ENCODE assay signal across 13 mouse cellular contexts in the genomic region with DNA sequence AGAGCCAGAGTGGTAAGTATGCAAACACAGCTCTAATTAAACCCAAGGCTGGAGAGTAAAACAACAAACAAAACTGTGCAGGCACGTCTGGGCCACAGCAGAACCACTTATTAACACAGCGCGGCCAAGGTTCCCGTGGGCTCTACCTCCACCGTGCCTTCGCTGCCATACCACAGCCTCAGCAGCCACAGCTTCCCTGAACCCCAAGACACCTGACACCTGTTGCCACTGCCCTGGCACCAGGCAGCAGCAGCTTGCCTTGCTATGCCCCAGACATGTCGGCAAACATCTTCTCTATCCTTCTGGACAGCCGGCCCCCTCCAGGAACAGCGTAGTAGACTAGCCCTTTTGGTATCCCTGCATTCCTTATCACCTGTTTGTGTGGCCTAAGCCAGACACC. TPM values are rescaled to one million over a fixed set of nuclear protein-coding genes. Genes with fewer than 3 reads are reported as not detected.
DNase-seq lines count a peak whose midpoint lies in the region; ATAC-seq and TF ChIP-seq lines count a peak whose summit lies in the region.
"Had no signal": no experiment of that assay in that cellular context is flagged by ENCODE, and none has a peak within 500 bp of the region (broad histone marks: within the 10 kb centered on the region; RNA-seq: fewer than 3 reads in every experiment).

No protein-coding gene starts in this region.

- H3K27me3 ChIP-seq in heart, postnatal 0 days (ENCODE audit: control insufficient read depth, insufficient read depth, low read length): no peaks in the 10 kb centered on the region
- H3K27me3 ChIP-seq in ES-Bruce4 (ENCODE audit: control insufficient read depth, insufficient read depth, low read length, poor library complexity, severe bottlenecking) (no peaks in the 10 kb centered on the region), myocyte (ENCODE audit: control insufficient read depth, insufficient read depth, insufficient read length) (no peaks in the 10 kb centered on the region)
- H3K27me3 ChIP-seq: liver, embryonic 12.5 days; neural tube, embryonic 13.5 days had no signal

- H3K9me3 ChIP-seq in heart, postnatal 0 days (replicated peaks; ENCODE audit: control insufficient read depth, low read length): no peaks in the 10 kb centered on the region
- no peaks in the 10 kb centered on the region for H3K9me3 ChIP-seq in ES-Bruce4 (replicated peaks; ENCODE audit: control insufficient read depth, insufficient read depth, low read length, poor library complexity, severe bottlenecking)
- H3K9me3 ChIP-seq: liver, embryonic 12.5 days; neural tube, embryonic 13.5 days had no signal

- H3K4me1 ChIP-seq in heart, postnatal 0 days (ENCODE audit: control insufficient read depth, insufficient read depth): peaks cover 73% of the 10 kb centered on the region
- peaks cover 11% of the 10 kb centered on the region for H3K4me1 ChIP-seq in ES-Bruce4 (ENCODE audit: control insufficient read depth, insufficient read depth, low read length)

- H3K36me3 ChIP-seq in heart, postnatal 0 days (replicated peaks; ENCODE audit: control insufficient read depth, insufficient read depth, low read length): peaks cover 56% of the 10 kb centered on the region
- peaks cover 29% of the 10 kb centered on the region for H3K36me3 ChIP-seq in ES-Bruce4 (ENCODE audit: control insufficient read depth, insufficient read depth, low read length, poor library complexity, severe bottlenecking)
- peaks cover 76% of the 10 kb centered on the region for H3K36me3 ChIP-seq in myocyte (ENCODE audit: control insufficient read depth, insufficient read depth)

- TF ChIP-seq POLR2A in ES-Bruce4 (IDR thresholded peaks at IDR 0.05; ENCODE audit: insufficient read depth, low read length) (no peak), myocyte (IDR thresholded peaks at IDR 0.05; ENCODE audit: insufficient read length, low read depth) (peak; percentile 41)

- H3K4me3 ChIP-seq in heart, postnatal 0 days (ENCODE audit: low read depth, low read length): no peak overlapping the region
- H3K4me3 ChIP-seq in ES-Bruce4 (ENCODE audit: low read depth, low read length) (no peak overlapping the region), myocyte (no peak overlapping the region)
- H3K4me3 ChIP-seq: liver, embryonic 12.5 days; neural tube, embryonic 13.5 days had no signal

- H3K79me2 ChIP-seq in myocyte (ENCODE audit: control insufficient read depth, insufficient read depth): peaks cover 99% of the 10 kb centered on the region

- no peak for ATAC-seq in heart, postnatal 0 days (ENCODE audit: insufficient read depth, low read depth)
- ATAC-seq: liver, embryonic 12.5 days had no signal

- WGBS in heart, postnatal 0 days: 67% methylated on average over 9 of the region's 9 CpGs

- DNase-seq in heart, postnatal 0 days (ENCODE audit: low spot score): no peak
- no peak for DNase-seq in heart, postnatal 36 days
- peak; percentile 59 for DNase-seq in CD4-positive helper T cell, adult 2 months (ENCODE audit: low read depth, low spot score)
- DNase-seq in left cerebral cortex, postnatal 14 days (ENCODE audit: low spot score in 2 of 2): no peak
- DNase-seq in adrenal gland, adult 18-20 months (ENCODE audit: low spot score in 2 of 2): no peak
- DNase-seq: adrenal gland, postnatal 10 days; cerebellum, adult 8-10 months; right cerebral cortex, postnatal 14 days had no signal

- TF ChIP-seq CTCF in heart, postnatal 0 days (IDR thresholded peaks at IDR 0.05; ENCODE audit: low read depth): no peak
- no peak for TF ChIP-seq CTCF in ES-Bruce4 (IDR thresholded peaks at IDR 0.05; ENCODE audit: low read depth, low read length)

- H3K9ac ChIP-seq in heart, postnatal 0 days (replicated peaks; ENCODE audit: low read depth, low read length): no peak overlapping the region; the same call in 1 of the 2 replicates
- H3K9ac ChIP-seq in ES-Bruce4 (ENCODE audit: low read depth, poor library complexity, severe bottlenecking): no peak overlapping the region
- H3K9ac ChIP-seq: liver, embryonic 12.5 days; neural tube, embryonic 13.5 days had no signal

- intact Hi-C loops in heart, postnatal 36 days (cut with DNase I): no loop called here
- intact Hi-C loops in left cerebral cortex, postnatal 14 days (cut with DNase I): no loop called here

- no peak for TF ChIP-seq EP300 in heart, postnatal 0 days (IDR thresholded peaks at IDR 0.05; ENCODE audit: low read depth)
- no peak for TF ChIP-seq EP300 in ES-Bruce4 (IDR thresholded peaks at IDR 0.05; ENCODE audit: insufficient read depth, low read depth, low read length)

- no peak overlapping the region for H3ac ChIP-seq in myocyte (ENCODE audit: control insufficient read depth, insufficient read length)

- peak overlapping the region; percentile 77 for H3K27ac ChIP-seq in heart, postnatal 0 days (ENCODE audit: low read depth)
- H3K27ac ChIP-seq in ES-Bruce4 (ENCODE audit: insufficient read depth, low read length): 0 out of 2 replicates have a peak overlapping the region, but pooled peaks have one; percentile 8
- H3K27ac ChIP-seq: liver, embryonic 12.5 days; neural tube, embryonic 13.5 days had no signal

- no peak overlapping the region for H3K4me2 ChIP-seq in heart, postnatal 0 days (ENCODE audit: low read depth, low read length)
- peak overlapping the region; percentile 65 for H3K4me2 ChIP-seq in myocyte (ENCODE audit: low read depth)
- H3K4me2 ChIP-seq: liver, embryonic 12.5 days; neural tube, embryonic 13.5 days had no signal

TF ChIP-seq in myocyte, 11 proteins besides CTCF, POLR2A, EP300 and RAD21:
- TF ChIP-seq MYOG (IDR thresholded peaks at IDR 0.05; ENCODE audit: control insufficient read depth in 1 of 3, insufficient read depth in 1 of 3, insufficient read length in 2 of 3, low read depth in 2 of 3): peak; percentile 13 to 85 (median 79)
- peak in 2 of 3 experiments; percentile 85 to 92 for TF ChIP-seq MYOD1 (IDR thresholded peaks at IDR 0.05; ENCODE audit: control insufficient read depth in 1 of 3, insufficient read length in 2 of 3, low read depth in 2 of 3)
- peak; percentile 12 for TF ChIP-seq TCF3 (IDR thresholded peaks at IDR 0.05; ENCODE audit: insufficient read length, low read depth)
- peak; percentile 82 for TF ChIP-seq POLR2AphosphoS2 (IDR thresholded peaks at IDR 0.05; ENCODE audit: insufficient read length, low read depth)
- TF ChIP-seq MAX (IDR thresholded peaks at IDR 0.05; ENCODE audit: low read depth): no peak
- TF ChIP-seq USF1 (IDR thresholded peaks at IDR 0.05; ENCODE audit: low read depth): no peak
- no peak for TF ChIP-seq E2F4 (IDR thresholded peaks at IDR 0.05; ENCODE audit: insufficient read depth)

RNA-seq across cellular contexts. Expression of a gene that starts 37.0 kb away (rescaled TPM):
- total RNA-seq in heart, postnatal 0 days (2014; rRNA removed; ENCODE audit: low replicate concordance): 62.0 and 63.6 TPM in 2 replicates
- polyA plus RNA-seq in heart, postnatal 0 days (2015; fragmentation: Nextera tagmentation; extraction: Ambion mirVana): 15.7 and 17.5 TPM in 2 replicates
- total RNA-seq in heart, postnatal 36 days (2021): 100 to 1,000 TPM; 105 to 110 TPM
- polyA plus RNA-seq in ES-Bruce4 (2011; ENCODE audit: insufficient read depth, insufficient read length, low read depth, missing spikeins): 584 and 601 TPM in 2 replicates
- polyA plus RNA-seq in myocyte (2012; fragmentation: generic; extraction: Trizol): 466 TPM
- 10 to 100 TPM; 70.3 to 73.8 TPM for total RNA-seq in left cerebral cortex, postnatal 14 days (2021)
- 100 to 1,000 TPM; 270 to 287 TPM for total RNA-seq in adrenal gland, adult 18-20 months (2021)

RNA-seq across cellular contexts. Expression of a gene that starts 48.1 kb away (rescaled TPM):
- 0.46 TPM in 1 of 2 replicates, not detected in the other for total RNA-seq in heart, postnatal 0 days (2014; rRNA removed; ENCODE audit: low replicate concordance)
- 0.04 TPM in 1 of 2 replicates, not detected in the other for polyA plus RNA-seq in heart, postnatal 0 days (2015; fragmentation: Nextera tagmentation; extraction: Ambion mirVana)
- total RNA-seq in heart, postnatal 36 days (2021): not detected
- polyA plus RNA-seq in ES-Bruce4 (2011; ENCODE audit: insufficient read depth, insufficient read length, low read depth, missing spikeins) (1.4 and 1.9 TPM in 2 replicates), myocyte (2012; fragmentation: generic; extraction: Trizol) (0.38 TPM)
- total RNA-seq in left cerebral cortex, postnatal 14 days (2021): 1 to 10 TPM; 1.3 to 3.2 TPM
- not detected for total RNA-seq in adrenal gland, adult 18-20 months (2021)
- polyA plus RNA-seq: intestine, embryonic 14.5 days; neural tube, embryonic 13.5 days had no signal
